Mouse (Mus musculus) heart, adult 11 months (tissue): ENCODE measurements at regions not wholly inside any gene's neighbourhood (a gene's known extent, or its start where the extent isn't known, plus 50 kb on each side); places are given as distances from the start of the nearest gene placed in this dataset.

Experiments
- DNase-seq: peaks from one replicate; pipeline ENCODE4 v3.0.0; 2022

GRCm38 (mm10) chr7:79517581-79518337 is 51.6 kb upstream of the Polg start:
- no peak for DNase-seq

- DNase-seq, result no peak
Observed at GRCm38 (mm10) chr7:79516287-79516686, 50.1 kb upstream of the Polg start.
